Mouse (Mus musculus): ENCODE data around the gene Gmeb1.
A peak's percentile ranks its signal among the peaks of the same experiment; 100 is the strongest.
"Not testable (repeated sequence)": the region's sequence is repeated elsewhere in the genome, so short reads cannot be mapped to it uniquely, and the experiment has no call there.

The Gmeb1 gene

DNA sequence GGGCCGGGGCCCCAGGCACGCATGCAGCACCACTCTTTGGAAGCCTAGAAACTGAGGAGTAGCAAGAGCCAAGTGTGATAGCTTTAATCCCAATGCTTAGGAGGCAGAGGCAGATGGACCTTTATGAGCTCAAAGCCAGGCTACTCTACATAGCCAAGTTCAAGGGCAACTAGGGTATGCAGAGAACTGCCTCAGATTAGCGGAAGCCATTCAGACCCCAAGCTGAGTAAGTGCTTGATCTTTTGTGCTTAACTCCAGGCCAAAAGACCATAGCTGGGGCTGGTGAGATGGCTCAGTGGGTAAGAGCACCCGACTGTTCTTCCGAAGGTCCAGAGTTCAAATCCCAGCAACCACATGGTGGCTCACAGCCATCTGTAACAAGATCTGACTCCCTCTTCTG lies 39.4 kb downstream of the Gmeb1 start:
- not testable (repeated sequence) for DNase-seq (ENCODE audit: low spot score)

- not testable (repeated sequence) for DNase-seq (ENCODE audit: low spot score)
These were observed 43.0 kb downstream of the Gmeb1 start for GRCm38 (mm10) chr4:132218439-132218838.

GRCm38 (mm10) chr4:132217781-132218180 lies 43.6 kb downstream of the Gmeb1 start:
- DNase-seq (ENCODE audit: low spot score), result no peak

DNA sequence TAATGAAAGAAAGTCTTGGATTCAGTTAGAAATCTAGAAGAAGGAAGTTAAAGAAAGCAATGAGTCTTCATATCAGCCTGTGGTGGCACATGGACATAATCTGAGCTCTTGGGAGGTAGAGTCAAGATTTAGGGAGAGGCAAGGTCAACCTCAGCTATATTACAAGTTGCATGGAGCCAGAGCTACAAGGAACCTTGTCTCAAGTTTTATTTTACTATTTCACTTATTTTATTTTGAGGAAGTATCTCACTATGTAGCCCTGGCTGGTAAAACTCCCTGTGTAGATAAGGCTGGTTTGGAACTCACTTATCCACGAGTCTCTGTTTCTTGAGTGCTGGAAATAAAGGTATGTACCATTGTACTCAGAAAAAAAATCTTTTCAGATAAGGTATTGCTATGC lies 44.8 kb downstream of the Gmeb1 start:
- DNase-seq (ENCODE audit: low spot score), result no peak

- no peak for DNase-seq (ENCODE audit: low spot score)
These were observed 46.6 kb downstream of the Gmeb1 start for GRCm38 (mm10) chr4:132214847-132215246.

DNA sequence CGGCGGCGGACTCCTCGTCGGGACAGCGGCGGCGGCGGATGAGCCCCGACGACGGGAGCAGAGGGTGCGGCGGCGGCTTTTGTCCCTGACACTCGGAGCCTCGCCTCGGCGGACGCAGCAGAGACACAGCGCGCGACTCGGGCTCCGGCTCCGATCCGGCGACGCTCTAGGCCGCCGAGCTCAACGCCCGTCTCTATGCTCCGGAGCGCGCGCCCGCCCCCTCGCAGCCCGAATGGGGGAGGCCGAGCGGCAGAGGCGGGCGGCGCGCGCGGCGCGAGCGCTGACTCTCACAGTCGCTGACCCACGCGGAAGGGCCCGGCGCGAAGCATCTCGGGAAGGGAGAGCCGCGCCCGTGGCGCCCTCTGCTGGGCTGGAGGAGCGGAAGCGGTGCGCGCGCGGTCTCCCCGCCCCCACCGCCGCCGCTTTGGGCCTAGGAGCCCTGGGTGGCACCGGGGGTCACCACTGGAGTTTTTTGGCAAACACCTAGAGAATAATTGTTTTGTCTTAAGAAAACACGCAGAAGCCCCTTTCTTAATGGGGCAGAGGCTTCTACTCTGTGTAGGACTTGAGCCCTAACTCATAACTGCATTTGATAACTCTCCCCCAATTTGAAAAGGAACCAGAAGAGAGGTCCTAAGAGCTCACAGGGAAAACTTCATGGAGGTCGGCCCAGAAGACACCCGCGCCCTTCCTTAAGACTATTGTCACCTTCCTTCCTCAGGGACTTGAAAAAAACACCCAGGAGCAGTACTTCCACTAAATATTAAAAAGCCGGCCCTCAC lies 49.3 kb downstream of the Gmeb1 start, which contains the start of gene Ythdf2:
TSS of gene Ythdf2 (minus strand) at position 351 of the 782 bp plus-strand sequence.
- DNase-seq (ENCODE audit: low spot score), result peak; percentile 98

DNA sequence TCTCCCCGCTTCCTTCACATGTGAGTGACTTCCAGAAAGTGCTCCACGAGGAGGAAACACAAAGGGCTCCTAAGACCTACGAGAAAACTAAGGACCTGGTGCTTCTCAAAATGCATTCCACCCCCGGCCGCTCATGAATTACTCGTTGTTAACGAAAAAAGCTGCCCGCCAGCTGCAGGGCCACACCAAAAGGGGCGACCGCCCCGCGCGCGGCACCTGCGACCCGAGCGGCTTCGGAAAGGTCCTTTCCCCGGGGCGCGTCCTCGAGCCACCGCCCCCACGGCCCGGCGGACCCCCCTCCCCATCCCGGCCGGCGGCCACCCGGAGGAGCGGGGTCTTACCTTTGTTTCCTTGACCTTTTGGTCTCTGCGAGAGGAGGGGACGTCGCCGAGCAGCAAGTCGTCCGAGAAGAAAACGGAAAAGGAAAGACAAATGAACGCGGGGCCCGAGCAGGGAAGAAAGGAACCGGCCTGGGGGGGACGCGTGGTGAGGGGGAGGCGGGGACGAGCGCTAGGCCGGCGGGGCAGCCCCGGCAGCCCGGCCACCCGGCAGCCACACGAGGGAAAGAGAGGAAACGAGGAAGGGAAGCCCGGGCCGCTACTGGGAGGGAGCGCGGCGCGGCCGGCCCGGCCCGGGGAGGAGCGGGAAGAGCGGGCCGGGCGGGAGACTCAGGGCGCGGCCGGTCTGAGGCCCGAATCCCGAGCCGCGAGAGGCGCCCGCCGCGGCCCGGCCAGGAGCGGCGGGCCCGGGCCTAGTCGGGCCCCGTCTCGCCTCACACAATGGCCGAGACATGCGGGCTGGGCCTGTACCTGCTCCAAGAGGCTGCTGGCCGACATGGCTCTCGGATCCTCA lies 50.1 kb downstream of the Gmeb1 start:
- peak; percentile 22 for DNase-seq (ENCODE audit: low spot score)

GRCm38 (mm10) chr4:132210325-132210724 lies 51.1 kb downstream of the Gmeb1 start:
- no peak for DNase-seq (ENCODE audit: low spot score)

GRCm38 (mm10) chr4:132209299-132209698 lies 52.1 kb downstream of the Gmeb1 start:
- no peak for DNase-seq (ENCODE audit: low spot score)

DNA sequence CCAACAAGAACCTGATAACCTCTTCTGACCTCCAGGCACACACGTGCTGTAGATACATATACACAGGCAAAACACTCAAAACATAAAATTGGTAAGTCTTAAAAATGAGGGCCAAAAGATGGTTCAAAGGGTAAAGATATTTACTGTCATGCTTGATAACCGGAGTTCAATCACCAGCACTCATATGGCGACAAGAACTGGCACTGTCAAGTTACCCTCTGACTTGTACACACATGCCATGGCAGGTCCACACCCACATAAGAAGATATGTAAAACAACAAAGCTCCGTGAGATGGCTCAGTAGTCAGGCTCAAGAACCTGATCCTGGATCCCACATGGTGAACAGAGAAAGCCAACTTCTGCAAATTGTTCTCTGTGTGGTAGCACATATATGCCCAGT lies 54.1 kb downstream of the Gmeb1 start:
- no peak for DNase-seq (ENCODE audit: low spot score)

DNA sequence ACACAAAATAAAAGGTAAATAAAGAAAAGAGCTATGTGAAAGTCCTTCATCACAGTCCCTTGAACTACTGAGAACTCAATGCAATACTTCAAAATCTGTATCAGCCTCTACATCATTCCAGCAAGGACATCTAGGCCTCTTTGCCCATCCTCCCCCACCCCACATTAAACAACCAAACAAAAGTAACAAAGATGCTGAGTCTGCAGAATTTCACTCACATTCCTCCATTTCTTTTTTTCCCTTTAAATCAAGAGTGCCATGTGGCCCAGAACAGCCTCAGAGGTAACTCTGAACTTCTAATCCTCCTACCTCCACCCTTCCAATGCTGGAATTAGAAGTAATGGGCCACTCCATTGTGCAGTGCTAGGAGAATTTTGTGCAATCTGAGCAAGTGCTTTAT lies 62.6 kb downstream of the Gmeb1 start:
- DNase-seq (ENCODE audit: low spot score), result no peak

DNA sequence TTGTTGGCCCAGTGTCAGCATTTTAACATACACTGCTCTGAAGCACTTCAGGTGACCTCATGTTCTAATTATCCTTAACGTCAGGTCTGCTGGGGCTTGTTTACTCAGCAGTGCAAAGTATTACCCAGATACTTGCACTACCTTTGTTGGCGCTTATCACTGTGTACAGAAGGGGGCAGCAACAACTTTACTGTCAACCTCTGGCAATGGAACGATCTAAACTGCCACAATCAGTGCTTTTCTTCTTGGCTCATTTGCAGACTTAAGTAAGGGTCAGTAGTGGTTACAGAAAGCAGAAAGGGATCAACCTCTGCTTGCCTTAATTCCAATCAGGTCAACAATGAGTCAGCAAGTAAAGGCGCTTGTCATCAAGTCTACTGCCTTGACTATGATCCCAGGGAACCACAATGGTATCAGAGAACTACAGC lies 63.1 kb downstream of the Gmeb1 start:
- no peak for DNase-seq (ENCODE audit: low spot score)

DNA sequence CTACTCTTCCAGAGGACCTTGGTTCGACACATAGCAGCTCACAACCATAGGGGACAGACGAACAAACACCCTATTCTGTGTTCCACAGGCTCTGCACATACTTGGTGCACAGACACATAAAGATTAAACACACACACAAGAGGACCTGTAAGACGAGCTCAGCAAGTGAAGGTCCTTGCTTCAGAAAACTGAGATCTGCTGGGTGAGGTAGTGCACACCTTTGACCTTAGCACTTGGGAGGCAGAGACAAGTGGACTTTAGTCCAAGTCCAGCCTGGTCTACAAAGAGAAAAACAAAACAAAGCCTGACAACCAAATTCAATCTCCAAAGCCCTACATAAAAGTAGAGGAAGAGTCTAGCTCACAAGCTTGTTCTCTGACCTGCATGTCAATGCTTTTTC lies 66.4 kb downstream of the Gmeb1 start:
- DNase-seq (ENCODE audit: low spot score), result no peak

DNA sequence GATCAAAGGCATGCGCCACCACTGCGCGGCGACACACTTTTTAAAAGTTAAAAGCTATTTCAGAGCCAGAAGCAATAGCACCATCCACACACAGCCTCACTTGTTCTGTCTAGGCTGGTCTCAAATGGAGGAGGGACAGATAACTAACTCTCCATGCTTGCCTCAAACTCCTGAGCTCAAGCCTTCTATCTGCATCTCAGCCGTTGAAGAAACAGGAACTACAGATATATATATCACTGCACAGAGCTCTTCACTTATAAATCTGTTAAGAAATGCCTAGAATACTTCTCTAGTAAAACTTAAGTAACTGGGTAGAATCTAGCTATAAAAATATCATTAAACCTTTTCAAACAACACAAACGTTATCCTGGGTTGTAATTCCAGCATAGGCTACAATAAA lies 67.0 kb downstream of the Gmeb1 start:
- DNase-seq (ENCODE audit: low spot score), result no peak

DNA sequence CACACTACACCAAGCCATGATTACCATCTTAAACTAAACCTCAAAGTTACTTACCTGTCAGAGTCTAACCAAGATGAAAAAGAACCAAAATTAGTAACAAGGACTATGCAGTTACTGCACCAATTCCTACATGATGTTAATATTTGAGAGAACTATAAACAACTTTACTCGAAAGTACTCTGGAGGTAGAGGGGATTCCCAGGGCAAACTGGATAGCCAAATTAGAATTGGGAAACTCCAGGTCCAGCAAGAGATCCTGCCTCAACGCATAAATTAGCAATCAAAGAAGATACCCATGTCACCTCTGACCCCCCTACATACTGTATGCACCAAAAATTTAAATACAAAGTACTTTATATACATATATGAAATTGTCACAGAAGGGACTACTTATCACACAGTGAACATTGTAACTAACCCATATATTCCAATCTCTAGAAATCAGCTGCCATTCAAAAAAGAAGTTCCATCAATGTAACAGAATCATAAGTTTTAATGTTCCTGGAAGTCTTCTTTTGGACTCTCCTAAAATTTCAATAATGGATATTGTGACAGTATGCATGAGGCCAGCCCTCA lies 73.5 kb downstream of the Gmeb1 start:
- no peak for DNase-seq (ENCODE audit: low spot score)

DNA sequence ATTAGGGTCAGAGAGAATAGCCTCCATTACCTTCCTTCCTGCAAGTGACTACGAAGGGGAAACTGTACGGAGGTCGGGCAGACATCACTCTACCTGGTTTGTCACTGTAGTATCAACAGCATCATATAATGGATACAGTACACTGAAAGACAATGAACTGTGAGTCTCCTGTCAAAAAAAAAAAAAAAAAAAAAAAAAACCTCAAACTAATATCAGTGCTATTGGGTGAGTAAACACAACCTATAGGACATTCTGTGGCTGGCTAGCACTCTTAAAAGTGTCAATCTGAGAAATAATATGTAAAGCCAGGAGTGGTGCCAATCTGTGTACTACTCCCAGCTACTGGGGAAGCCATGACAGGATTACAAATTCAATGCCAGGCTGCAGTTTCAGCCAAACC lies 78.2 kb downstream of the Gmeb1 start:
- no peak for DNase-seq (ENCODE audit: low spot score)

DNA sequence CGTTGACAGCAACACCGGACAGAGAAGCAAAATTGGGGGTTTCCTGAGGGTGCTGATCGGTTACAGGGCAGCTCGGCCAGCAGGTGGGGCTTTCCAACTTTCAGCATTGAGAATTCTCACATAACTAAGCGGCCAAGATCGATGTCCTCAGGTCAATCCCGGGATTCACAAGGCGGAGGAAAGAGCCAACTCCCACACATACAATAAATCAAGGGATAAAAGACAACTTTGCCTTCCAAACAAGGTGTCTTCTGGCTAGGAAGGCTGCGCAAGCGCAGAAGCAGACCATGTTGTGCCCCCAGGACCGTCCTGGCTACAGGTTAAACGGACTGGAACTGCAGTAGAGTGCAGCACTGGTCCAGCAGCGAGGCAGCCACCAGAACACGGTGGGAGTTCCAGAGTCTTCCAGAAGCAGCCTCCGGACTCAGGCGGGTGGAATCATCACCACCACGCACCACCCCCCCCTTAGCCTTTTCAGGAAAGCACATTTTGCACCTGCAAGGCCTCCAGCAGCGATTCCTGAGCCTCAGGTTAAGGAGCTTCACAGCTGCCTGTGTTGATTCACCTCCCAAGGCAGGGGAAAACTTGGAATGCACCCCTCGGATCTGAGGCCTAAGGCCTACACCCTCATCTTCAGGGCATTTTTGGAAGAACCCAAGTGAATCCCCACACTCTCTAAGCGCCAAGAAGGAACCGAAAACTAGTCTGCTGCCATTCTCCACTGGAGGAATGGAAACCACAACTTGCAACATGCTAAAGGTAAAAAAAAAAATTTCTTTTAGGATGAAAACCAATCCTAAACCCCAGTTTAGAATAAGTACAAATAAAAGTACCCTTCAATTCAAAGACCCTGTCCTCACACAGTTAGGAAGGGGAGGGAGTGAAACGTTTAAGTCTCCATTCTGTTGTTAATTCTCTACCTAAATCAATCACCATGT lies 79.4 kb downstream of the Gmeb1 start:
- no peak for DNase-seq (ENCODE audit: low spot score)

- DNase-seq (ENCODE audit: low spot score), result no peak
These were observed 80.7 kb downstream of the Gmeb1 start for GRCm38 (mm10) chr4:132180710-132181109.

- DNase-seq (ENCODE audit: low spot score), result peak; percentile 57
These were observed 82.8 kb downstream of the Gmeb1 start for GRCm38 (mm10) chr4:132178630-132179059.

DNA sequence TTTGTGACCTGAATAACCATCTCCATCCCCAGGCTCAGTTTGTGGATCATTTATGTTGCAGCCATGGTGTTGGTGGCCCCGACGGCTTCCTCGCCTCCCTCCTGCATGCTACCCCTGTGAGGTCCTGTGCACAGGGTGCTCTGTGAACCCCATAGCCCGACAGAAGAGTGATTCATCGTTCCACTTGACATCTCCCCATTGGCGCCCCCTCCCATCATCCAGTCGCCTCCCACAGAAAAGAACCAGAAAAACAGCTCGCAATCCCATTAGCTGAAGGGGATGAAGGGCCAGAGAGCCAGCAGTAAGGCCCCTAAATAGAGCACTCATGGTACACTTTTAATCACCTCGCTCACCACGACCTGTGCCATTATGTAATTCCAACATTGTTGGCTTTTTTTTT lies 84.9 kb downstream of the Gmeb1 start:
- no peak for DNase-seq (ENCODE audit: low spot score)
